ENCODE assay signal across 15 mouse cellular contexts in genomic region chr19:5966786-5967185, GRCm38 (mm10). TPM values are rescaled to one million over a fixed set of nuclear protein-coding genes. Genes with fewer than 3 reads are reported as not detected.
DNase-seq lines count a peak whose midpoint lies in the region; ATAC-seq and TF ChIP-seq lines count a peak whose summit lies in the region.
"Had no signal": no experiment of that assay in that cellular context is flagged by ENCODE, and none has a peak within 500 bp of the region (broad histone marks: within the 10 kb centered on the region; RNA-seq: fewer than 3 reads in every experiment).

No protein-coding gene starts in this region.

- no peak for ATAC-seq in limb, embryonic 13.5 days (ENCODE audit: low FRiP score, low read depth)
- ATAC-seq in liver, embryonic 11.5 days (replicated peaks; ENCODE audit: low FRiP score), result peak; percentile 32; the same call in 1 of the 2 replicates

- TF ChIP-seq EP300 in ES-Bruce4 (IDR thresholded peaks at IDR 0.05; ENCODE audit: insufficient read depth, low read depth, low read length) (no peak), MEL (IDR thresholded peaks at IDR 0.05; ENCODE audit: low read depth in 1 of 2, low read length in 2 of 2) (peak in 1 of 2 experiments; percentile 21; a peak in 1 of 4 replicates)

- no peak overlapping the region for H3K4me2 ChIP-seq in limb, embryonic 13.5 days (replicated peaks)
- H3K4me2 ChIP-seq in liver, embryonic 11.5 days, result peak overlapping the region; percentile 37
- H3K4me2 ChIP-seq: hindbrain, embryonic 14.5 days; limb, embryonic 15.5 days had no signal

- no peaks in the 10 kb centered on the region for H3K9me3 ChIP-seq in limb, embryonic 13.5 days
- no peaks in the 10 kb centered on the region for H3K9me3 ChIP-seq in limb, embryonic 10.5 days (replicated peaks)
- H3K9me3 ChIP-seq in ES-Bruce4 (replicated peaks; ENCODE audit: control insufficient read depth, insufficient read depth, low read length, poor library complexity, severe bottlenecking), result no peaks in the 10 kb centered on the region
- no peaks in the 10 kb centered on the region for H3K9me3 ChIP-seq in MEL (replicated peaks; ENCODE audit: insufficient read depth, low read length)
- H3K9me3 ChIP-seq in liver, embryonic 11.5 days (ENCODE audit: control insufficient read depth, low read length), result no peaks in the 10 kb centered on the region
- H3K9me3 ChIP-seq: limb, embryonic 15.5 days had no signal

- WGBS in limb, embryonic 13.5 days, result 69% methylated on average over 6 of the region's 6 CpGs
- WGBS in limb, embryonic 10.5 days, result 70% methylated on average over 6 of the region's 6 CpGs
- 53% methylated on average over 6 of the region's 6 CpGs for WGBS in liver, embryonic 11.5 days

- TF ChIP-seq CTCF in ES-Bruce4 (IDR thresholded peaks at IDR 0.05; ENCODE audit: low read depth, low read length) (no peak), MEL (IDR thresholded peaks at IDR 0.05 in 2 of 3, conservative IDR thresholded peaks at IDR 0.05 in 1 of 3; ENCODE audit: control insufficient read depth in 1 of 3, insufficient read depth in 1 of 3, low read depth in 2 of 3, low read length in 3 of 3, poor library complexity in 1 of 3, severe bottlenecking in 1 of 3) (no peak)

- TF ChIP-seq RAD21 in MEL (IDR thresholded peaks at IDR 0.05; ENCODE audit: low read depth, low read length), result no peak

- H3K4me1 ChIP-seq in limb, embryonic 13.5 days, result peaks cover 24% of the 10 kb centered on the region
- peaks cover 22% of the 10 kb centered on the region for H3K4me1 ChIP-seq in limb, embryonic 10.5 days
- H3K4me1 ChIP-seq in ES-Bruce4 (ENCODE audit: control insufficient read depth, insufficient read depth, low read length) (peaks cover 6% of the 10 kb centered on the region), MEL (ENCODE audit: control insufficient read depth in 1 of 2, insufficient read depth in 2 of 2, low read length in 2 of 2) (peaks cover 0 to 32% of the 10 kb centered on the region in 2 experiments; a peak in 3 of 4 replicates)
- peaks cover 34% of the 10 kb centered on the region for H3K4me1 ChIP-seq in liver, embryonic 11.5 days (replicated peaks; ENCODE audit: control insufficient read depth, insufficient read depth, low read length)

- peak overlapping the region; percentile 31; the same call in 1 of the 2 replicates for H3K9ac ChIP-seq in limb, embryonic 13.5 days
- H3K9ac ChIP-seq in ES-Bruce4 (ENCODE audit: low read depth, poor library complexity, severe bottlenecking) (no peak overlapping the region), MEL (ENCODE audit: control insufficient read depth, low read depth, low read length, poor library complexity, severe bottlenecking) (peak overlapping the region; percentile 42; the same call in 1 of the 2 replicates)
- H3K9ac ChIP-seq in liver, embryonic 11.5 days (ENCODE audit: low read depth, low read length), result peak overlapping the region; percentile 11; the same call in 1 of the 2 replicates
- H3K9ac ChIP-seq: hindbrain, embryonic 14.5 days; limb, embryonic 15.5 days had no signal

- TF ChIP-seq POLR2A in ES-Bruce4 (IDR thresholded peaks at IDR 0.05; ENCODE audit: insufficient read depth, low read length) (no peak), MEL (IDR thresholded peaks at IDR 0.05; ENCODE audit: control insufficient read depth in 1 of 2, insufficient read depth in 1 of 2, low read depth in 1 of 2, low read length in 2 of 2, poor library complexity in 1 of 2) (no peak)

- no peak overlapping the region for H3K27ac ChIP-seq in limb, embryonic 13.5 days
- no peak overlapping the region for H3K27ac ChIP-seq in limb, embryonic 10.5 days
- H3K27ac ChIP-seq in ES-Bruce4 (ENCODE audit: insufficient read depth, low read length) (peak overlapping the region; percentile 17; the same call in 1 of the 2 replicates), MEL (ENCODE audit: control insufficient read depth, low read depth, low read length) (peak overlapping the region; percentile 20; the same call in 1 of the 2 replicates)
- H3K27ac ChIP-seq in liver, embryonic 11.5 days (ENCODE audit: low read depth, low read length), result peak overlapping the region; percentile 66
- H3K27ac ChIP-seq: hindbrain, embryonic 14.5 days; limb, embryonic 15.5 days had no signal

- H3K4me3 ChIP-seq in limb, embryonic 13.5 days, result no peak overlapping the region
- H3K4me3 ChIP-seq in limb, embryonic 10.5 days, result no peak overlapping the region
- no peak overlapping the region for H3K4me3 ChIP-seq in ES-Bruce4 (ENCODE audit: low read depth, low read length)
- H3K4me3 ChIP-seq in MEL (ENCODE audit: control insufficient read depth in 1 of 2, insufficient read depth in 1 of 2, low read depth in 2 of 2, low read length in 2 of 2), result no peak overlapping the region
- H3K4me3 ChIP-seq in liver, embryonic 11.5 days (ENCODE audit: low read depth, low read length), result no peak overlapping the region
- H3K4me3 ChIP-seq: limb, embryonic 15.5 days had no signal

- no peaks in the 10 kb centered on the region for H3K36me3 ChIP-seq in limb, embryonic 13.5 days
- no peaks in the 10 kb centered on the region for H3K36me3 ChIP-seq in limb, embryonic 10.5 days
- H3K36me3 ChIP-seq in ES-Bruce4 (ENCODE audit: control insufficient read depth, insufficient read depth, low read length, poor library complexity, severe bottlenecking), result 0 out of 2 replicates have a peak, but pooled peaks cover under 1% of the 10 kb centered on the region
- peaks cover 0 to 22% of the 10 kb centered on the region in 2 experiments; a peak in 2 of 4 replicates for H3K36me3 ChIP-seq in MEL (ENCODE audit: control insufficient read depth in 1 of 2, insufficient read depth in 2 of 2, low read length in 2 of 2)
- no peaks in the 10 kb centered on the region for H3K36me3 ChIP-seq in liver, embryonic 11.5 days (ENCODE audit: control insufficient read depth, insufficient read depth, low read length)
- H3K36me3 ChIP-seq: limb, embryonic 15.5 days had no signal

- no peak for DNase-seq in limb, embryonic 10.5 days (ENCODE audit: low spot score)
- DNase-seq in MEL (ENCODE audit: low read depth, low spot score), result peak; percentile 53
- no peak for DNase-seq in liver, embryonic 11.5 days (ENCODE audit: low spot score)
- no peak for DNase-seq in embryo, embryonic 9.5 days (ENCODE audit: extremely low spot score)
- no peak for DNase-seq in right cerebral cortex, adult 2 months (ENCODE audit: low spot score in 2 of 2)
- DNase-seq: cerebellum, postnatal 36 days; kidney, adult 9 months; thymus, postnatal 14 days had no signal

- H3K79me2 ChIP-seq in MEL (ENCODE audit: control insufficient read depth, insufficient read depth, low read length, poor library complexity), result peaks cover 18% of the 10 kb centered on the region

- no peaks in the 10 kb centered on the region for H3K27me3 ChIP-seq in limb, embryonic 13.5 days
- no peaks in the 10 kb centered on the region for H3K27me3 ChIP-seq in limb, embryonic 10.5 days (ENCODE audit: low read depth, poor library complexity, severe bottlenecking)
- H3K27me3 ChIP-seq in ES-Bruce4 (ENCODE audit: control insufficient read depth, insufficient read depth, low read length, poor library complexity, severe bottlenecking) (no peaks in the 10 kb centered on the region), MEL (ENCODE audit: control insufficient read depth in 1 of 2, insufficient read depth in 2 of 2, low read length in 2 of 2) (no peaks in the 10 kb centered on the region)
- H3K27me3 ChIP-seq in liver, embryonic 11.5 days (replicated peaks; ENCODE audit: control insufficient read depth, insufficient read depth, low read length), result no peaks in the 10 kb centered on the region
- H3K27me3 ChIP-seq: CH12.LX; limb, embryonic 15.5 days had no signal

RNA-seq across cellular contexts. Expression of gene Pola2, which starts 2.8 kb away (rescaled TPM):
- 70.9 and 75.7 TPM in 2 replicates for polyA plus RNA-seq in limb, embryonic 13.5 days (2015; fragmentation: Nextera tagmentation; extraction: Ambion mirVana)
- 125 and 130 TPM in 2 replicates for polyA plus RNA-seq in limb, embryonic 10.5 days (2016; fragmentation: Nextera tagmentation; extraction: Ambion mirVana)
- polyA plus RNA-seq in ES-Bruce4 (2011; ENCODE audit: insufficient read depth, insufficient read length, low read depth, missing spikeins) (95.9 and 97.3 TPM in 2 replicates), MEL (2012; ENCODE audit: insufficient read depth in 1 of 2, insufficient read length in 2 of 2, low read depth in 1 of 2, low replicate concordance in 2 of 2, missing spikeins in 1 of 2) (100 to 1,000 TPM in 1 of 2 experiments, 10 to 100 TPM in 1; 99.4 to 126 TPM)
- total RNA-seq in MEL (2012; rRNA removed), result 75.3 and 77.3 TPM in 2 replicates
- polyA plus RNA-seq in liver, embryonic 11.5 days (2014; fragmentation: Nextera tagmentation; extraction: Ambion mirVana), result 129 and 131 TPM in 2 replicates

RNA-seq across cellular contexts. Expression of gene Slc22a20, which starts 19.2 kb away (rescaled TPM):
- polyA plus RNA-seq in limb, embryonic 13.5 days (2015; fragmentation: Nextera tagmentation; extraction: Ambion mirVana), result not detected in 2 replicates
- polyA plus RNA-seq in limb, embryonic 10.5 days (2016; fragmentation: Nextera tagmentation; extraction: Ambion mirVana), result not detected in 2 replicates
- polyA plus RNA-seq in ES-Bruce4 (2011; ENCODE audit: insufficient read depth, insufficient read length, low read depth, missing spikeins), result not detected in 2 replicates
- not detected in 2 replicates for total RNA-seq in MEL (2012; rRNA removed)
- not detected for polyA plus RNA-seq in MEL (2012; ENCODE audit: insufficient read depth in 1 of 2, insufficient read length in 2 of 2, low read depth in 1 of 2, low replicate concordance in 2 of 2, missing spikeins in 1 of 2)
- polyA plus RNA-seq in liver, embryonic 11.5 days (2014; fragmentation: Nextera tagmentation; extraction: Ambion mirVana), result not detected in 2 replicates
- total RNA-seq: CH12.LX; layer of hippocampus, postnatal 10 days; megakaryocyte-erythroid progenitor cell, adult 5-6 weeks had no signal
- polyA plus RNA-seq: hindbrain, embryonic 14.5 days; limb, embryonic 15.5 days had no signal

RNA-seq across cellular contexts. Expression of gene Cdc42ep2, which starts 42.2 kb away (rescaled TPM):
- polyA plus RNA-seq in limb, embryonic 13.5 days (2015; fragmentation: Nextera tagmentation; extraction: Ambion mirVana), result 4.7 and 5.3 TPM in 2 replicates
- polyA plus RNA-seq in limb, embryonic 10.5 days (2016; fragmentation: Nextera tagmentation; extraction: Ambion mirVana), result 1.3 and 1.7 TPM in 2 replicates
- polyA plus RNA-seq in ES-Bruce4 (2011; ENCODE audit: insufficient read depth, insufficient read length, low read depth, missing spikeins) (0.93 and 1.5 TPM in 2 replicates), MEL (2012; ENCODE audit: insufficient read depth in 1 of 2, insufficient read length in 2 of 2, low read depth in 1 of 2, low replicate concordance in 2 of 2, missing spikeins in 1 of 2) (1 to 10 TPM in 1 of 2 experiments, not detected in 1; 1.7 TPM)
- 0.75 and 1.1 TPM in 2 replicates for total RNA-seq in MEL (2012; rRNA removed)
- polyA plus RNA-seq in liver, embryonic 11.5 days (2014; fragmentation: Nextera tagmentation; extraction: Ambion mirVana), result 5.1 TPM in 2 replicates
- total RNA-seq: megakaryocyte-erythroid progenitor cell, adult 5-6 weeks had no signal

RNA-seq across cellular contexts. Expression of gene Capn1, which starts 48.9 kb away (rescaled TPM):
- 7.1 and 8.0 TPM in 2 replicates for polyA plus RNA-seq in limb, embryonic 13.5 days (2015; fragmentation: Nextera tagmentation; extraction: Ambion mirVana)
- 2.0 and 2.4 TPM in 2 replicates for polyA plus RNA-seq in limb, embryonic 10.5 days (2016; fragmentation: Nextera tagmentation; extraction: Ambion mirVana)
- polyA plus RNA-seq in ES-Bruce4 (2011; ENCODE audit: insufficient read depth, insufficient read length, low read depth, missing spikeins) (21.8 and 25.2 TPM in 2 replicates), MEL (2012; ENCODE audit: insufficient read depth in 1 of 2, insufficient read length in 2 of 2, low read depth in 1 of 2, low replicate concordance in 2 of 2, missing spikeins in 1 of 2) (10 to 100 TPM in 1 of 2 experiments, not detected in 1; 75.2 TPM)
- total RNA-seq in MEL (2012; rRNA removed), result 42.5 and 43.4 TPM in 2 replicates
- polyA plus RNA-seq in liver, embryonic 11.5 days (2014; fragmentation: Nextera tagmentation; extraction: Ambion mirVana), result 25.2 and 25.8 TPM in 2 replicates

RNA-seq across cellular contexts. Expression of gene Dpf2, which starts 54.0 kb away (rescaled TPM):
- 174 and 185 TPM in 2 replicates for polyA plus RNA-seq in limb, embryonic 13.5 days (2015; fragmentation: Nextera tagmentation; extraction: Ambion mirVana)
- 223 and 240 TPM in 2 replicates for polyA plus RNA-seq in limb, embryonic 10.5 days (2016; fragmentation: Nextera tagmentation; extraction: Ambion mirVana)
- polyA plus RNA-seq in ES-Bruce4 (2011; ENCODE audit: insufficient read depth, insufficient read length, low read depth, missing spikeins) (129 and 137 TPM in 2 replicates), MEL (2012; ENCODE audit: insufficient read depth in 1 of 2, insufficient read length in 2 of 2, low read depth in 1 of 2, low replicate concordance in 2 of 2, missing spikeins in 1 of 2) (100 to 1,000 TPM; 133 to 166 TPM)
- total RNA-seq in MEL (2012; rRNA removed), result 45.7 and 58.6 TPM in 2 replicates
- 119 and 127 TPM in 2 replicates for polyA plus RNA-seq in liver, embryonic 11.5 days (2014; fragmentation: Nextera tagmentation; extraction: Ambion mirVana)

Comparison
In these comparisons a context has a peak if more than half of its experiments do, and no peak if none do; other contexts are left out.
1. H3K27ac ChIP-seq: peak in ES-Bruce4 (single experiment), MEL (single experiment) and liver, embryonic 11.5 days (single experiment); none in limb, embryonic 13.5 days (single experiment) and limb, embryonic 10.5 days (single experiment).